Mouse (Mus musculus): ENCODE results near the gene Apba1. TPM values are rescaled to one million over a fixed set of nuclear protein-coding genes. Genes with fewer than 3 reads are reported as not detected.

The Apba1 gene
- polyA plus RNA-seq, 1 experiment from 2014 or later = 14.4 TPM

DNA sequence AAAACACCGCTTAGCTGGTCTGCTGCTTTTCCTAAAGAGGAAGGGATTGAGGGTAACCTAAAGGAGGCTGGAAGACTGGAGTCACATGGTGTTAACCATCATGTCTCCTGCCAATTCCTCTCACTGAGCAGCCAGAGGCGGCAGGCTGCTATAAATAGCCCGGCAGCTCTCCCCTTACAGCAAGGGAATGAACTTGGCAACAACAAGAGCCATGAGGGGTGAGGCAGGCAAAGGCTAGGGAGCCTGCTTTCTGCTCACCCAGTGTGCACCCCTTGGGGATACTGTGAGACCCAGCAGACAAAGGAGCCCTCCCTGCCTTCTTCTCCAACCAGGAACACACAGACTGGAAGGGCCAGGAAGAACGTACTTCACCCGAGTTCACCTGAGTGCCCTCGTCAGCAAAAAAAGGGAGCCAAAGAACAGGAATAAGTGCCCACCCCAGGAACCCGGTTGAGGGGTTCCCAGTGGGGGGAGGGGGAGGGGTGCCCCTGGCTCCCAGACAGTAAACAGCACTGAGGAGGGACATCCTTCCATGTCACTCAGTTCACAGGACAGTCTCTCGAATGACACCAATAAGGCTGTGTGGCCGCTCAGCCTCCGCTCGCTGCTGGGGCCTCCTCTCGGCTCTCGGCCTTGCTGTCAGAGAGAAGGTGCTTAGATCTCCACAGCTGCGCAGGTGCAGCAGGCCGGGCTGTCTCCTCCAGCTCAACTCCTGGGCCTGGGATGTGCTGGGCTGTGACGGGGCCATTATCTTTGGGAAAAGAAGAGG, 214.4 kb downstream of the Apba1 start:
- H3K27ac ChIP-seq = no peak overlapping the region
- no peaks in the 10 kb centered on the region for H3K79me2 ChIP-seq (ENCODE audit: inconsistent target)
- H3K4me3 ChIP-seq (ENCODE audit: inconsistent target) = no peak overlapping the region
- WGBS (ENCODE audit: missing documents) = 82% methylated on average over 15 of the region's 16 CpGs
- no peaks in the 10 kb centered on the region for H3K36me3 ChIP-seq (ENCODE audit: inconsistent target)

DNA sequence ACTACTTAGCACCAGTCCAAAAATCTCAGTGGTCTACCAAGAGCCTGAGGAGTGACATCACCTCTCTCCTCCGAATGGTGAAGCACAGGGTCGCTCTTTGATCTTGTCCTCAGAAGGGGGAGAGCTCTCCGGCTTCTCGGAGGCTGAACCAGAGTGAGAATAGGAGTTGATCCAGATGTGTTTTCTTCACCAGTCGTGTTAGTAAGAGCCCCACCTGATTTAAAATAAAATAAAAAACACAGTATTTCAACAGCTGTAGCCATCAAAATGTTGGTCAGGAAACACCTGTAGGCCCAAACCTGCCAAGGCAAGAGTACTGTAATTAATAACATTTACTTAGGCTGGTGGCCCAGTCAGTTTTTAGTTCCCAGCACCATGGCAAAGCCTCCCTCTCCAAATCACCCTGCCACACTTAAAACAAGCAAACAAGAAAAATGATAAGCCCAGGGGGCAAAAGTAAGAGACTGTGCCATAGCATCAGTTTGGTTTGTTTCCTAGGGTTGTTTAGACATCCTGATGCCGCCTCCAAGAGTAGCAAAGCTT, 219.3 kb downstream of the Apba1 start:
- Histone ChIP-seq H3K27ac (no peak overlapping the region), H3K4me3 (ENCODE audit: inconsistent target) (no peak overlapping the region), H3K36me3 (ENCODE audit: inconsistent target) (no peaks in the 10 kb centered on the region), H3K79me2 (ENCODE audit: inconsistent target) (no peaks in the 10 kb centered on the region)
- WGBS (ENCODE audit: missing documents) = 79% methylated on average over 6 of the region's 6 CpGs

GRCm38 (mm10) chr19:23980598-23980997, 221.9 kb downstream of the Apba1 start:
- no peaks in the 10 kb centered on the region for H3K36me3 ChIP-seq (ENCODE audit: inconsistent target)
- H3K27ac ChIP-seq = no peak overlapping the region
- no peak overlapping the region for H3K4me3 ChIP-seq (ENCODE audit: inconsistent target)
- WGBS (ENCODE audit: missing documents) = 66% methylated on average over 3 of the region's 3 CpGs
- no peaks in the 10 kb centered on the region for H3K79me2 ChIP-seq (ENCODE audit: inconsistent target)

GRCm38 (mm10) chr19:23984186-23984585, 225.5 kb downstream of the Apba1 start:
- 96% methylated on average over 6 of the region's 6 CpGs for WGBS (ENCODE audit: missing documents)
- no peaks in the 10 kb centered on the region for H3K79me2 ChIP-seq (ENCODE audit: inconsistent target)
- H3K4me3 ChIP-seq (ENCODE audit: inconsistent target) = no peak overlapping the region
- H3K36me3 ChIP-seq (ENCODE audit: inconsistent target) = no peaks in the 10 kb centered on the region
- H3K27ac ChIP-seq = no peak overlapping the region

GRCm38 (mm10) chr19:23987291-23987690, 228.6 kb downstream of the Apba1 start:
- Histone ChIP-seq H3K4me3 (ENCODE audit: inconsistent target) (no peak overlapping the region), H3K36me3 (ENCODE audit: inconsistent target) (no peaks in the 10 kb centered on the region), H3K27ac (no peak overlapping the region), H3K79me2 (ENCODE audit: inconsistent target) (no peaks in the 10 kb centered on the region)
- WGBS (ENCODE audit: missing documents) = 51% methylated on average over 2 of the region's 2 CpGs

GRCm38 (mm10) chr19:23988166-23988565, 229.5 kb downstream of the Apba1 start:
- Histone ChIP-seq H3K79me2 (ENCODE audit: inconsistent target) (no peaks in the 10 kb centered on the region), H3K4me3 (ENCODE audit: inconsistent target) (no peak overlapping the region), H3K27ac (no peak overlapping the region), H3K36me3 (ENCODE audit: inconsistent target) (no peaks in the 10 kb centered on the region)
- WGBS (ENCODE audit: missing documents) = 95% methylated on average over 4 of the region's 4 CpGs

DNA sequence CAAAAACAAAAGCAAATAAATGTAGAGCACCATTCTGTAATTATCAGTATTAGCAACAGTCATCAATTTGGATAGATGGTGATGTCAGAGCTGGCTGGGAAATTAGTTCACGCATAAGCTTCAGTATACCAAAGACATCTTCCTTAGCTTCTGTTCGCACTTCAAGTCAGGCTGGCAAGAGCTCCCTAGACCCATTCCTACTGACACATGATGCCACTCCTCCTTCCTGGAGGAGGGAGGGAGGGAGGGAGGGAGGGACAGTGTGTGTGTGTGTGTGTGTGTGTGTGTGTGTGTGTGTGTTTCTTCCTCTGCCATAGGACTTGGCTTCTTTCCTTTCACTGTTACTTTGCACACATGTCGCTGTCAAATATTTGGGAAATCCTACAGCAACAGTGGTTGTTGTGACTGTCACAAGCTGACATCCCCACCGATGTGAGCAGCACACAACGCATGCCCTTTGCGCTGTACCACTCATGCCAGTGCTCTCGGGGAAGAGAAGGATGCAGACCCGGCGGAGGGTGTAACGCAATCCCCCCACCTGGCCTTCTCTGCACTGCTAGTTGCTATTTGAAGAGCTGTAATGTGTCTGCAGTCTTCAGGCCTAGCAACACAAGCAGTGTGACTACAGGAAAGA, 237.2 kb downstream of the Apba1 start:
- Histone ChIP-seq H3K27ac (no peak overlapping the region), H3K79me2 (ENCODE audit: inconsistent target) (no peaks in the 10 kb centered on the region), H3K36me3 (ENCODE audit: inconsistent target) (no peaks in the 10 kb centered on the region), H3K4me3 (ENCODE audit: inconsistent target) (no peak overlapping the region)
- 85% methylated on average over 10 of the region's 10 CpGs for WGBS (ENCODE audit: missing documents)

Other genes with a start within 250 kb of the Apba1 start
- not detected in 3 replicates for gene 1700028P14Rik, start 106.1 kb upstream of the Apba1 start, polyA plus RNA-seq (2018)
- 1.2 to 3.2 TPM (median 1.4 TPM) in 3 replicates for gene Ptar1, start 71.5 kb upstream of the Apba1 start, polyA plus RNA-seq (2018)